Mouse (Mus musculus) forebrain, embryonic 11.5 days (tissue): ENCODE measurements at regions not wholly inside any gene's neighbourhood (a gene's known extent, or its start where the extent isn't known, plus 50 kb on each side); places are given as distances from the start of the nearest gene placed in this dataset.

Experiments used
- ATAC-seq: fragments of 200-750 bp; cut with Nextera tagmentation; replicated peaks from 2 replicates; pipeline ENCODE4 v1.8.0; 2017; ENCODE audit warnings: moderate TSS enrichment; ENCODE audit not compliant: low FRiP score
- DNase-seq: peaks from one replicate; pipeline ENCODE4 v3.0.0-alpha.2; 2017; ENCODE audit warnings: low spot score
- H3K27ac ChIP-seq: fragments of 300-500 bp; sonication (generic); 2 replicates; pipeline ENCODE4 v1.5.1; 2014; ENCODE audit warnings: low read depth, low read length
- H3K27me3 ChIP-seq: fragments of 300-500 bp; sonication (generic); 2 replicates; pipeline ENCODE4 v1.6.1; 2014; ENCODE audit warnings: mild to moderate bottlenecking, low read length, mixed read lengths; ENCODE audit not compliant: control insufficient read depth, insufficient read depth
- H3K36me3 ChIP-seq: fragments of 300-500 bp; sonication (generic); 2 replicates; pipeline ENCODE4 v1.6.1; 2014; ENCODE audit warnings: mild to moderate bottlenecking, low read length, moderate library complexity, mixed read lengths; ENCODE audit not compliant: control insufficient read depth, insufficient read depth
- H3K4me1 ChIP-seq: fragments of 300-500 bp; sonication (generic); replicated peaks from 2 replicates; pipeline ENCODE4 v1.6.1; 2014; ENCODE audit warnings: low read length, mixed read lengths; ENCODE audit not compliant: control insufficient read depth, insufficient read depth
- H3K4me2 ChIP-seq: fragments of 300-500 bp; sonication (generic); 2 replicates; pipeline ENCODE4 v1.6.1; 2014; ENCODE audit warnings: low read depth, mild to moderate bottlenecking, low read length, moderate library complexity, mixed read lengths; ENCODE audit not compliant: severe bottlenecking
- H3K4me3 ChIP-seq: fragments of 300-500 bp; sonication (generic); 2 replicates; pipeline ENCODE4 v1.5.1; 2014; ENCODE audit warnings: low read depth, low read length
- H3K9ac ChIP-seq: fragments of 300-500 bp; sonication (generic); 2 replicates; pipeline ENCODE4 v1.6.1; 2014; ENCODE audit warnings: low read length
- H3K9me3 ChIP-seq: fragments of 300-500 bp; sonication (generic); 2 replicates; pipeline ENCODE4 v1.6.1; 2016; ENCODE audit warnings: low read length, mixed read lengths; ENCODE audit not compliant: control insufficient read depth
- WGBS: fragments of 180-500 bp; shearing (Covaris S2); extraction: QIAGEN DNeasy Blood & Tissue Kit; methylation state at CpG from one replicate; pipeline ENCODE4 v1.1.7; 2014; 5-methylcytosine and 5-hydroxymethylcytosine counted together

DNA sequence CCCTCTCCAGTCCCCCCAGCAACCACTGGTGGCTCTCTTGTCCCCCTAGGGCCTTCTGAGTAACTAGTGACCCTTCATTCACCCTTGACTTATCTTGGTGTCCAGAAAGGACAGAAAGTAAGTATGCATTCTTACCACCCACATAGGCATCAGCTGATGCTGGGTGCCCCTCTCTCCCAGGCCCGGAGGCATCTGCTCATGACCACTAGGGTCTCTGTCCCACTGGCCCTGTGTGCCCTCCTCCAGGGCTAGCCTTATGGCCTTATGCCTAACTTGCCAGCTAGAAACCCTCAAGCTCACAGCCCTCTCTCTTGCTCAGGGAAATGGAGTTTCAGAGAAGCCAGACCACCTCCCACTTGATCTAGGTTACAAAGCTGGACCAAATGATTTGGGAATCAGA lies 89.2 kb upstream of the Unc5b start:
- no peaks in the 10 kb centered on the region for H3K9me3 ChIP-seq
- H3K36me3 ChIP-seq, result no peaks in the 10 kb centered on the region
- peaks cover 41% of the 10 kb centered on the region for H3K4me1 ChIP-seq
- WGBS, result 82% methylated on average over 1 of the region's 1 CpGs
- H3K27ac ChIP-seq, result no peak overlapping the region
- DNase-seq (no peak), ATAC-seq (no peak)
- no peaks in the 10 kb centered on the region for H3K27me3 ChIP-seq
- H3K4me2 ChIP-seq, result no peak overlapping the region
- H3K4me3 ChIP-seq, result no peak overlapping the region
- H3K9ac ChIP-seq, result no peak overlapping the region

GRCm38 (mm10) chr10:60918020-60918419 lies 86.6 kb upstream of the Unc5b start:
- under 1% methylated on average over 8 of the region's 8 CpGs for WGBS
- Histone ChIP-seq H3K4me3 (no peak overlapping the region), H3K9ac (no peak overlapping the region; the same call in 1 of the 2 replicates), H3K27ac (peak overlapping the region; percentile 78), H3K4me1 (peaks cover 28% of the 10 kb centered on the region), H3K36me3 (no peaks in the 10 kb centered on the region), H3K27me3 (no peaks in the 10 kb centered on the region), H3K9me3 (no peaks in the 10 kb centered on the region), H3K4me2 (peak overlapping the region; percentile 29)
- peak; percentile 77 for DNase-seq
- peak; percentile 88 for ATAC-seq

GRCm38 (mm10) chr10:60914391-60914790 lies 83.0 kb upstream of the Unc5b start:
- H3K9me3 ChIP-seq, result no peaks in the 10 kb centered on the region; the same call in 1 of the 2 replicates
- no peaks in the 10 kb centered on the region for H3K36me3 ChIP-seq
- no peaks in the 10 kb centered on the region for H3K27me3 ChIP-seq
- no peak for DNase-seq
- H3K9ac ChIP-seq, result no peak overlapping the region
- peaks cover 28% of the 10 kb centered on the region for H3K4me1 ChIP-seq
- ATAC-seq, result no peak
- no peak overlapping the region for H3K4me2 ChIP-seq
- 34% methylated on average over 7 of the region's 7 CpGs for WGBS
- no peak overlapping the region for H3K27ac ChIP-seq
- H3K4me3 ChIP-seq, result no peak overlapping the region

DNA sequence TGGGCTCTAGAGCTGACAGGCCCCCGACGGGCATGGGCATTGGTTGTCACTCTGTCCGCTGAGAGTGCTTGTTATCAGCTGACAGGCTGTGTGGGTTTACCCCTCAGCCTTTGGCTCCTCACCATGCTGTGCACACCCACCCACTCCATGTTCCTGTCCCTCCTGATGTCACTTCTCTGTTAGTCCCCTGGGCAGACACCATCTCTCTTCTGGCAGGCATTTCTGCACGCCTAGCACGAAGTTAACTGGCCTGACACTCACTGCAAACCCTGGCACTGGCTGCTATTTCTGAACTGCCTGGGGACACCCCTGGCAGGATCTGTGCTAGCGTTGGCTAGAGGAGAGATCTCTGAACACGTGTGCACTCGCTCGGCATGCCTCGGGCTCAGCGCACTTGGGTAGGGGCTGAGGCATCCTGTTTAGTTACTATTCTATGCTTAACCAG lies 82.1 kb upstream of the Unc5b start:
- 85% methylated on average over 11 of the region's 11 CpGs for WGBS
- Histone ChIP-seq H3K9me3 (no peaks in the 10 kb centered on the region; the same call in 1 of the 2 replicates), H3K4me3 (no peak overlapping the region), H3K9ac (no peak overlapping the region), H3K4me2 (no peak overlapping the region), H3K27me3 (no peaks in the 10 kb centered on the region), H3K27ac (no peak overlapping the region), H3K36me3 (no peaks in the 10 kb centered on the region), H3K4me1 (peaks cover 25% of the 10 kb centered on the region)
- ATAC-seq (no peak), DNase-seq (no peak)

GRCm38 (mm10) chr10:60904351-60904750 lies 73.0 kb upstream of the Unc5b start:
- H3K4me3 ChIP-seq, result no peak overlapping the region

DNA sequence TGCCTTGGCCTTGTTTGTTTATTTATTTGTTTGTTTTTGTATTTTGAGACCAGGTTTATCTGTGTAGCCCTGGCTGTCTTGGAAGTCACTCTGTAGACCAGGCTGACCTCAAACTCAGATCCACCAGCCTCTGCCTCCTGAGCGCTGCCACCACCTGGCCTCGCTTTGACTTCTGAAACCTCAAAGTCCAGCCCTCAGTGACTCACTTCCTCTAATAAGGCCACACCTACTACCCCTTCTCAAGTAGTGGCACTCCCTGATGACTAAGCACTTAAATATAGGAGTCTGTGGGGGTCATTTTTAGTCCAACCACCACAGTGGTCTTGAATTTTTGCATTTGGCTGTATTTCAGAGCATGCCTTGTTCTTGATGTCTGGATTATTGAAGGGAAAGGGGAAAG lies 69.6 kb upstream of the Unc5b start:
- ATAC-seq (no peak), DNase-seq (peak; percentile 20)
- Histone ChIP-seq H3K27ac (no peak overlapping the region), H3K4me3 (no peak overlapping the region), H3K9ac (no peak overlapping the region), H3K27me3 (no peaks in the 10 kb centered on the region), H3K9me3 (no peaks in the 10 kb centered on the region), H3K4me1 (no peaks in the 10 kb centered on the region), H3K36me3 (no peaks in the 10 kb centered on the region), H3K4me2 (no peak overlapping the region)
- 90% methylated on average over 2 of the region's 2 CpGs for WGBS

More at GRCm38 (mm10) chr10:60904351-60904750, 73.0 kb upstream of the Unc5b start:
- peak; percentile 19 for DNase-seq
- Histone ChIP-seq H3K9ac (no peak overlapping the region), H3K4me2 (no peak overlapping the region), H3K27ac (no peak overlapping the region), H3K9me3 (no peaks in the 10 kb centered on the region; the same call in 1 of the 2 replicates), H3K36me3 (no peaks in the 10 kb centered on the region), H3K27me3 (no peaks in the 10 kb centered on the region), H3K4me1 (no peaks in the 10 kb centered on the region)
- ATAC-seq, result no peak
- 89% methylated on average over 7 of the region's 7 CpGs for WGBS

DNA sequence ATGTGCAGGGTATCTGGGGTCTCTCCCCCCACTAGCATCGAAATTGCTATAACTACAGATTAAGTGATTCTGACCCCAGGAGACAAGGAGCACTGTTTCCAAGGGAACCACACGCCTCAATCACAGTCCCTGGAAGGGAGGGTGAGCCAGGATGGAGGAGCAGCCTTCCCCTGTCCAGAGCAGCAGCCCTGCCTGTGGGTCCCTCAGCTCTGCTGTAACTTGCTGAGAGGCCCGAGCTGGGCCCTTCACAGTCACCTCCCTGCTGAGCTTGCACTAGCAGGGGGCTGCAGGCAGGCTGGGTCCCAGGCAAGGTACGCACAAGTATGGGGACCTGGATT lies 62.4 kb upstream of the Unc5b start:
- Histone ChIP-seq H3K27me3 (no peaks in the 10 kb centered on the region), H3K9me3 (no peaks in the 10 kb centered on the region), H3K4me3 (no peak overlapping the region), H3K4me2 (no peak overlapping the region), H3K27ac (peak overlapping the region; percentile 41; the same call in 1 of the 2 replicates), H3K4me1 (peaks cover 5% of the 10 kb centered on the region; the same call in 1 of the 2 replicates), H3K36me3 (no peaks in the 10 kb centered on the region), H3K9ac (0 out of 2 replicates have a peak overlapping the region, but pooled peaks have one; percentile 20)
- DNase-seq (peak; percentile 65), ATAC-seq (peak; percentile 80)
- WGBS, result 25% methylated on average over 4 of the region's 4 CpGs

GRCm38 (mm10) chr10:60893130-60893809 lies 61.9 kb upstream of the Unc5b start:
- Histone ChIP-seq H3K4me3 (no peak overlapping the region), H3K9me3 (no peaks in the 10 kb centered on the region), H3K27me3 (no peaks in the 10 kb centered on the region), H3K9ac (no peak overlapping the region), H3K36me3 (no peaks in the 10 kb centered on the region), H3K4me2 (no peak overlapping the region), H3K27ac (peak overlapping the region; percentile 48; the same call in 1 of the 2 replicates), H3K4me1 (peaks cover 5% of the 10 kb centered on the region; the same call in 1 of the 2 replicates)
- DNase-seq (no peak), ATAC-seq (peak; percentile 39; the same call in 1 of the 2 replicates)
- 50% methylated on average over 22 of the region's 22 CpGs for WGBS

- Histone ChIP-seq H3K27ac (peak overlapping the region; percentile 48; the same call in 1 of the 2 replicates), H3K27me3 (no peaks in the 10 kb centered on the region), H3K9me3 (no peaks in the 10 kb centered on the region), H3K4me2 (no peak overlapping the region), H3K4me3 (no peak overlapping the region), H3K9ac (no peak overlapping the region), H3K4me1 (peaks cover 5% of the 10 kb centered on the region; the same call in 1 of the 2 replicates), H3K36me3 (no peaks in the 10 kb centered on the region)
- ATAC-seq, result 0 out of 2 replicates have a peak, but pooled peaks have one; percentile 18
- DNase-seq, result no peak
- WGBS, result 50% methylated on average over 4 of the region's 4 CpGs
These were observed 61.3 kb upstream of the Unc5b start for GRCm38 (mm10) chr10:60892730-60893129.
